Mouse (Mus musculus) brain, embryonic 18.5 days (tissue): ENCODE results near the gene Parp1.
A peak's percentile ranks its signal among the peaks of the same experiment; 100 is the strongest.
"Not testable (repeated sequence)": the region's sequence is repeated elsewhere in the genome, so short reads cannot be mapped to it uniquely, and the experiment has no call there.

Experiments
- DNase-seq: peaks from one replicate; pipeline ENCODE4 v3.0.0-alpha.2; 2012; ENCODE audit warnings: low read depth, low spot score

The Parp1 gene

GRCm38 (mm10) chr1:180626141-180626540 lies 57.4 kb downstream of the Parp1 start:
- DNase-seq, result no peak

- not testable (repeated sequence) for DNase-seq
These were observed 69.1 kb downstream of the Parp1 start for GRCm38 (mm10) chr1:180637796-180638195.

GRCm38 (mm10) chr1:180639416-180640401 lies 71.0 kb downstream of the Parp1 start:
- DNase-seq, result no peak

GRCm38 (mm10) chr1:180640605-180641125 lies 71.9 kb downstream of the Parp1 start:
- DNase-seq, result peak; percentile 4

DNA sequence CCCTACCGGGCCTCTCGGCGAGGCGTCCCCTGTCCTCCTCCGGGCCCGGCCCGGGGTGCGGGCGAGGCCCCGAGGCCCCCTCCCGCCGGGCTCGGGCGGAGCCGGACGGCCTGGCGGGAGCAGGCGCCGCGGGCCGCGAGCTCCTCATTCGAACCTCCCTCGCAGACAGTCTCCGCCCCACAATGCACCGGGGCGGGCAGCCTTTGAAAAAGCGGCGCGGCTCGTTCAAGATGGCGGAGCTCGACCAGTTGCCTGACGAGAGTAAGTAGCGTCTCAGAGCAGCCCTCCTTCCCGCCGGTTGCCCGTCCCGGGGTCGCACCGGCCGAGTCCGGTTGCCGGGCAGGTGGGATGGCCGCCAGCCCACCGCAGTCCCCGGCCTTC lies 72.4 kb downstream of the Parp1 start, which contains the start of gene Lin9:
Gene Lin9, plus strand, starts transcription at position 14 of the 381 bp plus-strand sequence.
- peak; percentile 78 for DNase-seq

- no peak for DNase-seq
These were observed 72.9 kb downstream of the Parp1 start for GRCm38 (mm10) chr1:180641518-180642227.

- no peak for DNase-seq
These were observed 73.5 kb downstream of the Parp1 start for GRCm38 (mm10) chr1:180642228-180642564.
